Mouse (Mus musculus) hindbrain, postnatal 0 days (tissue): ENCODE data around the gene Dcxr. TPM values are rescaled to one million over a fixed set of nuclear protein-coding genes. Genes with fewer than 3 reads are reported as not detected.
"Not testable (repeated sequence)": the region's sequence is repeated elsewhere in the genome, so short reads cannot be mapped to it uniquely, and the experiment has no call there.

ENCODE experiments used
- ATAC-seq: fragments of 200-750 bp; cut with Nextera tagmentation; 2 replicates; pipeline ENCODE4 v1.8.0; 2017; ENCODE audit warnings: mild to moderate bottlenecking, moderate TSS enrichment, moderate library complexity
- DNase-seq: peaks from one replicate; pipeline ENCODE4 v3.0.0-alpha.2; 2015; ENCODE audit warnings: low spot score
- H3K27ac ChIP-seq: fragments of 300-500 bp; sonication (generic); 2 replicates; pipeline ENCODE4 v1.5.1; 2014; ENCODE audit warnings: mild to moderate bottlenecking
- H3K27me3 ChIP-seq: fragments of 300-500 bp; sonication (generic); 2 replicates; pipeline ENCODE4 v1.6.1; 2014; ENCODE audit warnings: low read length, mixed read lengths; ENCODE audit not compliant: insufficient read depth
- H3K36me3 ChIP-seq: fragments of 300-500 bp; sonication (generic); 2 replicates; pipeline ENCODE4 v1.6.1; 2014; ENCODE audit warnings: low read length, mixed read lengths; ENCODE audit not compliant: insufficient read depth
- H3K4me1 ChIP-seq: fragments of 300-500 bp; sonication (generic); 2 replicates; pipeline ENCODE4 v1.6.1; 2014; ENCODE audit warnings: antibody characterized with exemption, low read length, mixed read lengths; ENCODE audit not compliant: insufficient read depth
- H3K4me2 ChIP-seq: fragments of 300-500 bp; sonication (generic); 2 replicates; pipeline ENCODE4 v1.6.1; 2014; ENCODE audit warnings: low read depth, mild to moderate bottlenecking, low read length, moderate library complexity, mixed read lengths
- H3K4me3 ChIP-seq: fragments of 300-500 bp; sonication (generic); 2 replicates; pipeline ENCODE4 v1.5.1; 2014; ENCODE audit warnings: low read length
- H3K9ac ChIP-seq: fragments of 300-500 bp; sonication (generic); replicated peaks from 2 replicates; pipeline ENCODE4 v1.6.1; 2014; ENCODE audit warnings: mild to moderate bottlenecking, low read length, moderate library complexity, mixed read lengths
- H3K9me3 ChIP-seq: fragments of 300-500 bp; sonication (generic); 2 replicates; pipeline ENCODE4 v1.6.1; 2016; ENCODE audit warnings: low read length, mixed read lengths
- CTCF ChIP-seq: IDR thresholded peaks from 2 replicates; pipeline ENCODE4 v1.5.1; 2016; ENCODE audit warnings: antibody characterized with exemption, control low read depth, low read depth
- WGBS: fragments of 180-500 bp; shearing (Covaris S2); extraction: QIAGEN DNeasy Blood & Tissue Kit; methylation state at CpG from one replicate; pipeline ENCODE4 v1.1.7; 2014; 5-methylcytosine and 5-hydroxymethylcytosine counted together
- polyA plus RNA-seq: library from polyadenylated mRNA; unstranded; fragments of >200 nt; fragmentation: Nextera tagmentation; extraction: Ambion mirVana; gene quantifications from 2 replicates; pipeline ENCODE4 v1.2.1, GENCODE M21; 2015
- total RNA-seq: library from RNA; depleted of rRNA; stranded (reverse); fragments of >200 nt; gene quantifications from 2 replicates; pipeline ENCODE4 v1.2.3, GENCODE M21; 2014; rRNA removed

Gene Dcxr
- total and polyA plus RNA-seq, 2 experiments from 2014 or later = 17.6 to 21.3 TPM

DNA sequence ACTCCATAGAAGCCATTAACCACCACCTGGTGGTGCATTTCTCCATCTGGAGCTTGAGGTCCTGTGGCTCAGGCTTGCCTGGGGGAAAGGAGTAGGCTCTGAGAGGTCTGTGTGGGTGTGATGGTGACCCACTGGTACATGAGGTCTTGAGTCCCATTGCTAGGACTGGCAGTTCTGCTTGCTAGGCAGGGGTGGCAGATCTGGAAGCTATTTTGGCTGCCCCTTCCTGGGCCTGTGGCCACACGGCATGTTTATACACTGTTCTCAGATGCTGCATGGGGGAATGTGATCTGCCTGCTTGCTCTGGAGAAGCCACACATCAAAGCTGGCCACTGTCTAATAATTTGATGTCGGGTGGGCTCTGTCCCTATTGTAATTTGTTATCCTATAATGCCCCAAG is 43.0 kb downstream of the Dcxr start:
- Histone ChIP-seq H3K4me3 (no peak overlapping the region), H3K27me3 (no peaks in the 10 kb centered on the region), H3K36me3 (peaks cover 19% of the 10 kb centered on the region), H3K4me2 (no peak overlapping the region), H3K9ac (no peak overlapping the region), H3K27ac (no peak overlapping the region), H3K9me3 (no peaks in the 10 kb centered on the region), H3K4me1 (no peaks in the 10 kb centered on the region)
- ATAC-seq = no peak
- DNase-seq = no peak
- WGBS = 92% methylated on average over 2 of the region's 2 CpGs
- TF ChIP-seq CTCF = no peak

DNA sequence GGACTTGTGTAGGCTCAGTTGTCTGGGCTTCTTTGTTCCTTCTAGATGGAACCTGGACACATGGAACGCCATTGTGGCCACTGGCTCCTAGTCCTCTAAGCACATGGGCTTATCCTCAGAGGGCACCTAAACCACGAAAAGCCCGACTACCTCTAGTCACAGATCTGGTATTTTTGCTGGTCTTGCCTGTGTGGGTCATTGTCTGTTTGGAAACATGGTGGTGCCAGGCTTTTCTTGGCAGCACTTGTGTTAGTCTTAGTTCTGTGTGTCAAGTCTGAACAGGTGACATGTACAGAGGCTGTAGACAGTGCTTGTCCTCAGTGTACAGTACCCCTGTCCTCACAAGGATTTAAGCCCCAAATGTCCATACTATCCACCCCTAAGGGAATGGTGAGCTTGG is 43.5 kb downstream of the Dcxr start:
- Histone ChIP-seq H3K4me1 (no peaks in the 10 kb centered on the region), H3K36me3 (peaks cover 22% of the 10 kb centered on the region), H3K27me3 (no peaks in the 10 kb centered on the region), H3K9me3 (no peaks in the 10 kb centered on the region), H3K9ac (no peak overlapping the region), H3K27ac (no peak overlapping the region), H3K4me3 (no peak overlapping the region), H3K4me2 (no peak overlapping the region)
- 96% methylated on average over 3 of the region's 3 CpGs for WGBS
- DNase-seq (no peak), ATAC-seq (no peak)
- TF ChIP-seq CTCF = no peak

DNA sequence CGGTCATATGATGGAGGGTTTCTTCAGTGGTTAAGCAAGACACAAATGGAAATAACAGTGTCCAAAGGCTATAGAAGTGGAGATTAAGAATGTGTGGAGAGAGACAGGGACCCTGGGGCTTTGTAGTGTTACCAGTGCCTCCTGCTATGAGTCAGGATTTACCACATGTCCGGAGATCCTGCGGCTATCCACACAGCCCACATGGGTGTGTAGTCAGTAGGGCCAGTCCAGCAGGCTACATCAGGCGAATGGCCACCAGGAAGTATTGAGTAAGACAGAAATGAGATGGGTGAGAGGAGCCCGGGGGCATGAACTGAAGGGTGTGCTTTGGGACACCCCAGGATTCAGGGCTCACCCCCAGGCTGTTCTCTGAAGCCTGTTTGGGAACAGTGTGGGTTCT is 44.4 kb downstream of the Dcxr start:
- WGBS = 92% methylated on average over 5 of the region's 5 CpGs
- H3K36me3 ChIP-seq = peaks cover 21% of the 10 kb centered on the region
- no peak overlapping the region for H3K27ac ChIP-seq
- TF ChIP-seq CTCF = no peak
- H3K27me3 ChIP-seq = no peaks in the 10 kb centered on the region
- H3K9me3 ChIP-seq = no peaks in the 10 kb centered on the region
- no peaks in the 10 kb centered on the region for H3K4me1 ChIP-seq
- DNase-seq (no peak), ATAC-seq (no peak)
- no peak overlapping the region for H3K4me2 ChIP-seq
- no peak overlapping the region for H3K4me3 ChIP-seq
- no peak overlapping the region for H3K9ac ChIP-seq

DNA sequence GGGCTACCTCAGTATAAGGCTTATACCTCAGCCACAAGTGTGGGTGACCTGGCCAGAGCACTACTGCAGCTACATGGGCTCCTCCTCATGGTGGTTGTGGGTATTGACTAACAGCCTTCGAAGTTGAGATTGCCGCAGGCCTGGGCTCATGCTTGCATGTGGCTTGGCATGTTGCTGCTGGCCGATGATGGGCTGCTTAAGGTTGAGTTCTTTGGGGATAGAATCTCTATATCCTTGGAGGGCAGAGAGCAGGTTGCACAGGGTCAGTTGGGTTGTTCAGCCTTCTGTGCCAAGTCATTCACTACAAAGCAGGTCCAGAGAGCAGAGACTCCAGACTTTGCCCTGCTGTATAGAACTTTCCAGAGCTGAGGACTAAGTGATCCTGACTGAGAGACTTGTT is 47.2 kb downstream of the Dcxr start:
- Histone ChIP-seq H3K4me2 (no peak overlapping the region), H3K27me3 (no peaks in the 10 kb centered on the region), H3K4me3 (no peak overlapping the region), H3K27ac (no peak overlapping the region), H3K9ac (no peak overlapping the region), H3K36me3 (peaks cover 16% of the 10 kb centered on the region), H3K9me3 (no peaks in the 10 kb centered on the region), H3K4me1 (no peaks in the 10 kb centered on the region)
- peak; percentile 27 for DNase-seq
- ATAC-seq = peak; percentile 45; the same call in 1 of the 2 replicates
- TF ChIP-seq CTCF = peak; percentile 71
- WGBS = 79% methylated on average over 3 of the region's 3 CpGs

DNA sequence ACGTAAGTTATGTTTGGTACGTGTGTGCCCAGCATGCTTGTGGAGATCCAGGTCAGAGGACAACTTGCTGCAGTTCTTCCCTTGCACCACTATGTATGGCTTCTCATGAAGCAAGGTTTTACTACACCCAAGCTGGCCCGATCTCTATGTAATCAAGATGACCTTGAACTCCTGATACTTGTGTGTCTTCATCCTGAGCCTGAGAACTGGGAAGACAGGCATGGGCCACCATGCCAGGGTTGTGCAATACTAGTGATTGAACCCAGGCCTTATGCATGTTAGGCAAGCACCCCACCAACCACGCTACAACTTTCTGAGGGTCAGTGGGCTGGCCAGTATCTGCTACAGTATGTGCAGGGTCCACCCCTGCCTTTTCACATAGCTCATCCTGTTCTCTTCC is 50.1 kb downstream of the Dcxr start:
- H3K27me3 ChIP-seq = no peaks in the 10 kb centered on the region
- ATAC-seq (no peak), DNase-seq (no peak)
- H3K36me3 ChIP-seq = peaks cover 12% of the 10 kb centered on the region
- H3K4me3 ChIP-seq = no peak overlapping the region
- peaks cover 9% of the 10 kb centered on the region for H3K4me1 ChIP-seq
- H3K9me3 ChIP-seq = no peaks in the 10 kb centered on the region
- H3K4me2 ChIP-seq = no peak overlapping the region
- 95% methylated on average over 4 of the region's 4 CpGs for WGBS
- no peak overlapping the region for H3K9ac ChIP-seq
- no peak for TF ChIP-seq CTCF
- H3K27ac ChIP-seq = no peak overlapping the region

DNA sequence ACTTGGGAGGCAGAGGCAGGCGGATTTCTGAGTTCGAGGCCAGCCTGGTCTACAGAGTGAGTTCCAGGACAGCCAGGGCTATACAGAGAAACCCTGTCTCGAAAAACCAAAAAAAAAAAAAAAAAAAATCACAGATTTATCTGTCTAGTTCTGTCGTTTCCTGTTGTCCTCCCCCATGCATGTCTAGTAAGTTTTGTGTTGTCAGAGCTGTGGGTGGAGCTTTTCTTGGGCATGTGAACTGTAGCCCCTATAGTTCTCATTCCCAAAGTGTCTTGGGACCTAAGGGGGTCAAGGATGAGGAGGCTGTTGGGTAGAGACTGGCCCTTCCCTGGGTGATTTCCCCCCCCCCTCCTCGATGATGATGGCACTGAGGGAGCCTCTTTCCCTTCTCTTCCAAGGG is 51.2 kb downstream of the Dcxr start:
- 96% methylated on average over 4 of the region's 5 CpGs for WGBS
- H3K4me2 ChIP-seq, H3K4me3 ChIP-seq, DNase-seq, H3K4me1 ChIP-seq, H3K9ac ChIP-seq, H3K27ac ChIP-seq, ATAC-seq, H3K27me3 ChIP-seq, H3K9me3 ChIP-seq: not testable (repeated sequence)
- peaks cover 12% of the 10 kb centered on the region for H3K36me3 ChIP-seq

Other genes with a start within 250 kb of the Dcxr start
- gene Mrpl12, start 242.7 kb downstream of the Dcxr start, total RNA-seq = 37.5 and 52.4 TPM in 2 replicates
- gene Mrpl12, start 242.7 kb downstream of the Dcxr start, polyA plus RNA-seq = 147 and 155 TPM in 2 replicates
- 41.3 and 52.5 TPM in 2 replicates for gene Slc25a10, start 235.4 kb downstream of the Dcxr start, total RNA-seq
- 28.0 and 28.8 TPM in 2 replicates for gene Slc25a10, start 235.4 kb downstream of the Dcxr start, polyA plus RNA-seq
- 0.99 and 3.1 TPM in 2 replicates for gene Gcgr, start 196.6 kb downstream of the Dcxr start, total RNA-seq
- 1.0 TPM in 2 replicates for gene Gcgr, start 196.6 kb downstream of the Dcxr start, polyA plus RNA-seq
- gene Mcrip1, start 177.6 kb downstream of the Dcxr start, total RNA-seq = 144 and 192 TPM in 2 replicates
- 250 and 257 TPM in 2 replicates for gene Mcrip1, start 177.6 kb downstream of the Dcxr start, polyA plus RNA-seq
- gene Ppp1r27, start 176.1 kb downstream of the Dcxr start, total RNA-seq = not detected in 2 replicates
- not detected in 2 replicates for gene Ppp1r27, start 176.1 kb downstream of the Dcxr start, polyA plus RNA-seq
- 147 and 174 TPM in 2 replicates for gene P4hb, start 154.0 kb downstream of the Dcxr start, total RNA-seq
- gene P4hb, start 154.0 kb downstream of the Dcxr start, polyA plus RNA-seq = 222 TPM in 2 replicates
- gene Arhgdia, start 145.7 kb downstream of the Dcxr start, total RNA-seq = 252 and 297 TPM in 2 replicates
- 403 and 425 TPM in 2 replicates for gene Arhgdia, start 145.7 kb downstream of the Dcxr start, polyA plus RNA-seq
- 95.2 and 114 TPM in 2 replicates for gene Alyref, start 128.9 kb downstream of the Dcxr start, total RNA-seq
- gene Alyref, start 128.9 kb downstream of the Dcxr start, polyA plus RNA-seq = 185 and 189 TPM in 2 replicates
- 38.0 and 39.6 TPM in 2 replicates for gene Anapc11, start 128.9 kb downstream of the Dcxr start, total RNA-seq
- gene Anapc11, start 128.9 kb downstream of the Dcxr start, polyA plus RNA-seq = 198 and 200 TPM in 2 replicates
- gene Npb, start 118.8 kb downstream of the Dcxr start, total RNA-seq = 0.78 TPM in 1 of 2 replicates, not detected in the other
- gene Npb, start 118.8 kb downstream of the Dcxr start, polyA plus RNA-seq = 1.8 and 3.0 TPM in 2 replicates
- gene Pcyt2, start 109.3 kb downstream of the Dcxr start, total RNA-seq = 120 and 142 TPM in 2 replicates
- gene Pcyt2, start 109.3 kb downstream of the Dcxr start, polyA plus RNA-seq = 125 and 143 TPM in 2 replicates
- 30.8 and 32.8 TPM in 2 replicates for gene Sirt7, start 102.0 kb downstream of the Dcxr start, total RNA-seq
- gene Sirt7, start 102.0 kb downstream of the Dcxr start, polyA plus RNA-seq = 32.3 and 38.3 TPM in 2 replicates
- 35.9 and 39.3 TPM in 2 replicates for gene Mafg, start 93.7 kb downstream of the Dcxr start, total RNA-seq
- 36.5 and 38.9 TPM in 2 replicates for gene Mafg, start 93.7 kb downstream of the Dcxr start, polyA plus RNA-seq
- 9.0 and 9.3 TPM in 2 replicates for gene Pycr1, start 83.5 kb downstream of the Dcxr start, total RNA-seq
- gene Pycr1, start 83.5 kb downstream of the Dcxr start, polyA plus RNA-seq = 13.2 and 13.8 TPM in 2 replicates
- 1.4 and 1.5 TPM in 2 replicates for gene Myadml2, start 79.1 kb downstream of the Dcxr start, total RNA-seq
- gene Myadml2, start 79.1 kb downstream of the Dcxr start, polyA plus RNA-seq = 1.3 and 1.5 TPM in 2 replicates
- 6.9 and 10.3 TPM in 2 replicates for gene Notum, start 66.1 kb downstream of the Dcxr start, total RNA-seq
- 3.0 and 4.1 TPM in 2 replicates for gene Notum, start 66.1 kb downstream of the Dcxr start, polyA plus RNA-seq
- 105 and 130 TPM in 2 replicates for gene Aspscr1, start 54.3 kb downstream of the Dcxr start, total RNA-seq
- gene Aspscr1, start 54.3 kb downstream of the Dcxr start, polyA plus RNA-seq = 143 and 148 TPM in 2 replicates
- gene Cenpx, start 13.5 kb downstream of the Dcxr start, total RNA-seq = 57.6 and 78.6 TPM in 2 replicates
- gene Cenpx, start 13.5 kb downstream of the Dcxr start, polyA plus RNA-seq = 99.7 and 100 TPM in 2 replicates
- 35.4 and 49.1 TPM in 2 replicates for gene Lrrc45, start 13.4 kb downstream of the Dcxr start, total RNA-seq
- 41.7 and 44.3 TPM in 2 replicates for gene Lrrc45, start 13.4 kb downstream of the Dcxr start, polyA plus RNA-seq
- gene Rac3, start 5.8 kb downstream of the Dcxr start, total RNA-seq = 669 and 698 TPM in 2 replicates
- gene Rac3, start 5.8 kb downstream of the Dcxr start, polyA plus RNA-seq = 593 and 639 TPM in 2 replicates
- gene Cbr2, start 4.8 kb upstream of the Dcxr start, total RNA-seq = 4.7 and 6.1 TPM in 2 replicates
- 3.5 and 4.0 TPM in 2 replicates for gene Cbr2, start 4.8 kb upstream of the Dcxr start, polyA plus RNA-seq
- gene Hmga1b, start 35.5 kb upstream of the Dcxr start, total RNA-seq = 0.42 and 1.3 TPM in 2 replicates
- 1.9 and 2.5 TPM in 2 replicates for gene Hmga1b, start 35.5 kb upstream of the Dcxr start, polyA plus RNA-seq
- 93.6 and 97.0 TPM in 2 replicates for gene Rfng, start 56.9 kb upstream of the Dcxr start, total RNA-seq
- 94.6 and 107 TPM in 2 replicates for gene Rfng, start 56.9 kb upstream of the Dcxr start, polyA plus RNA-seq
- 304 and 314 TPM in 2 replicates for gene Gps1, start 57.0 kb upstream of the Dcxr start, total RNA-seq
- 234 and 242 TPM in 2 replicates for gene Gps1, start 57.0 kb upstream of the Dcxr start, polyA plus RNA-seq
- 36.3 and 48.5 TPM in 2 replicates for gene Dus1l, start 69.1 kb upstream of the Dcxr start, total RNA-seq
- 40.4 and 42.2 TPM in 2 replicates for gene Dus1l, start 69.1 kb upstream of the Dcxr start, polyA plus RNA-seq
- gene Fasn, start 97.3 kb upstream of the Dcxr start, total RNA-seq = 474 and 499 TPM in 2 replicates
- gene Fasn, start 97.3 kb upstream of the Dcxr start, polyA plus RNA-seq = 48.9 and 54.4 TPM in 2 replicates
- gene Ccdc57, start 205.6 kb upstream of the Dcxr start, total RNA-seq = 4.2 and 7.1 TPM in 2 replicates
- gene Ccdc57, start 205.6 kb upstream of the Dcxr start, polyA plus RNA-seq = 4.8 and 5.6 TPM in 2 replicates
- 22.9 and 24.9 TPM in 2 replicates for gene Slc16a3, start 221.2 kb upstream of the Dcxr start, total RNA-seq
- gene Slc16a3, start 221.2 kb upstream of the Dcxr start, polyA plus RNA-seq = 6.4 and 7.8 TPM in 2 replicates